In genomic region chr12:90643891-90644290, GRCm38 (mm10) we compare ENCODE assay signal across 12 mouse cellular contexts.
DNase-seq lines count a peak whose midpoint lies in the region; ATAC-seq lines count a peak whose summit lies in the region.
"Had no signal": no experiment of that assay in that cellular context is flagged by ENCODE, and none has a peak within 500 bp of the region (broad histone marks: within the 10 kb centered on the region; RNA-seq: fewer than 3 reads in every experiment).

No protein-coding gene starts in this region.

- H3K9ac ChIP-seq in kidney, embryonic 16.5 days (replicated peaks; ENCODE audit: low read length): no peak overlapping the region
- H3K9ac ChIP-seq: heart, embryonic 15.5 days; lung, embryonic 15.5 days had no signal

- peak; percentile 73 for ATAC-seq in kidney, embryonic 16.5 days (ENCODE audit: low FRiP score, low TSS enrichment)
- ATAC-seq: hindbrain, postnatal 0 days had no signal

- no peak overlapping the region for H3K4me3 ChIP-seq in kidney, embryonic 16.5 days (ENCODE audit: low read length)
- H3K4me3 ChIP-seq: heart, embryonic 15.5 days; lung, embryonic 15.5 days had no signal

- no peak for DNase-seq in kidney, postnatal 10 days
- peak; percentile 60 for DNase-seq in embryo, embryonic 10 days (ENCODE audit: low spot score)
- peak; percentile 39 for DNase-seq in embryo, embryonic 9.5 days (ENCODE audit: extremely low spot score)
- DNase-seq in lung, postnatal 25 days (ENCODE audit: low spot score): peak; percentile 15
- DNase-seq in natural killer cell, adult 2 months (ENCODE audit: low spot score in 2 of 2): no peak
- DNase-seq in gastrocnemius, postnatal 10 days: no peak
- DNase-seq: cerebellum, postnatal 14 days; gastrocnemius, postnatal 14 days had no signal

- H3K9me3 ChIP-seq in kidney, embryonic 16.5 days (ENCODE audit: low read length): no peaks in the 10 kb centered on the region
- H3K9me3 ChIP-seq: heart, embryonic 15.5 days; lung, embryonic 15.5 days had no signal

- no peaks in the 10 kb centered on the region for H3K4me1 ChIP-seq in kidney, embryonic 16.5 days (ENCODE audit: insufficient read depth, low read length)
- H3K4me1 ChIP-seq: heart, embryonic 15.5 days; lung, embryonic 15.5 days had no signal

- WGBS in kidney, embryonic 16.5 days: 10% methylated on average over 1 of the region's 1 CpGs

- H3K27me3 ChIP-seq in kidney, embryonic 16.5 days (ENCODE audit: insufficient read depth, low read length): no peaks in the 10 kb centered on the region
- H3K27me3 ChIP-seq: heart, embryonic 15.5 days; lung, embryonic 15.5 days had no signal

- H3K27ac ChIP-seq in kidney, embryonic 16.5 days (ENCODE audit: low read length): no peak overlapping the region
- H3K27ac ChIP-seq: heart, embryonic 15.5 days; hindbrain, postnatal 0 days; lung, embryonic 15.5 days had no signal

- no peak overlapping the region for H3K4me2 ChIP-seq in kidney, embryonic 16.5 days (replicated peaks; ENCODE audit: low read depth, low read length)
- H3K4me2 ChIP-seq: heart, embryonic 15.5 days; lung, embryonic 15.5 days had no signal

- no peaks in the 10 kb centered on the region for H3K36me3 ChIP-seq in kidney, embryonic 16.5 days (ENCODE audit: insufficient read depth, low read length)
- H3K36me3 ChIP-seq: heart, embryonic 15.5 days; lung, embryonic 15.5 days had no signal

Comparison
In these comparisons a context has a peak if more than half of its experiments do, and no peak if none do; other contexts are left out.
1. DNase-seq: peak in embryo, embryonic 10 days (single experiment), embryo, embryonic 9.5 days (single experiment) and lung, postnatal 25 days (single experiment); none in kidney, postnatal 10 days (single experiment), natural killer cell, adult 2 months (0 of 2) and gastrocnemius, postnatal 10 days (single experiment).